Mouse (Mus musculus) embryo, embryonic 10.5 days (tissue): ENCODE data around the gene Zfp655.
A peak's percentile ranks its signal among the peaks of the same experiment; 100 is the strongest.
"Not testable (repeated sequence)": the region's sequence is repeated elsewhere in the genome, so short reads cannot be mapped to it uniquely, and the experiment has no call there.

Source experiments
- DNase-seq: peaks from one replicate; pipeline ENCODE4 v3.0.0-alpha.2; 2015; ENCODE audit warnings: low spot score

The Zfp655 gene

GRCm38 (mm10) chr5:145222840-145223239, 8.7 kb upstream of the Zfp655 start:
- no peak for DNase-seq

GRCm38 (mm10) chr5:145223395-145223794, 8.1 kb upstream of the Zfp655 start:
- no peak for DNase-seq

GRCm38 (mm10) chr5:145226453-145226852, 5.1 kb upstream of the Zfp655 start:
- no peak for DNase-seq

GRCm38 (mm10) chr5:145229283-145229682, 2.2 kb upstream of the Zfp655 start:
- DNase-seq, result not testable (repeated sequence)

GRCm38 (mm10) chr5:145230641-145231040, 874 bp upstream of the Zfp655 start:
- no peak for DNase-seq

GRCm38 (mm10) chr5:145231893-145232411, 437 bp downstream of the Zfp655 start:
- peak; percentile 27 for DNase-seq

- DNase-seq, result peak; percentile 38
These were observed 3.1 kb downstream of the Zfp655 start for GRCm38 (mm10) chr5:145234636-145235035.

GRCm38 (mm10) chr5:145249520-145249919, 18.0 kb downstream of the Zfp655 start:
- no peak for DNase-seq

GRCm38 (mm10) chr5:145273568-145273967, 42.1 kb downstream of the Zfp655 start:
- DNase-seq, result not testable (repeated sequence)

- DNase-seq, result no peak
These were observed 48.4 kb downstream of the Zfp655 start for GRCm38 (mm10) chr5:145279948-145280347.

- DNase-seq, result peak; percentile 93
These were observed 49.0 kb downstream of the Zfp655 start, which contains the start of gene Zscan25 for GRCm38 (mm10) chr5:145280371-145281143. Gene Zscan25 (plus strand): TSS chr5:145280500.

- no peak for DNase-seq
These were observed 56.9 kb downstream of the Zfp655 start for GRCm38 (mm10) chr5:145288382-145288781.

- no peak for DNase-seq
These were observed 59.2 kb downstream of the Zfp655 start for GRCm38 (mm10) chr5:145290697-145291096.

GRCm38 (mm10) chr5:145292398-145292797, 60.9 kb downstream of the Zfp655 start:
- no peak for DNase-seq
